Mouse (Mus musculus) gastrocnemius, postnatal 36 days (tissue): ENCODE measurements around the gene Urod. TPM values are rescaled to one million over a fixed set of nuclear protein-coding genes. Genes with fewer than 3 reads are reported as not detected.

Source experiments
- DNase-seq, 2 experiments: peaks; one replicate each; pipeline ENCODE4 v3.0.0; 2022
- intact Hi-C: fragments of 180-260 bp; cut with DNase I; formaldehyde crosslinking; loops from one replicate; pipeline ENCODE4 v1.15.1; 2025
- total RNA-seq, 2 experiments: library from RNA; stranded (reverse); gene quantifications; 2 replicates each; pipeline ENCODE4 v1.2.3; 2021

Urod gene
- total RNA-seq, 2 experiments from 2014 or later: 55.9 to 60.1 TPM

DNA sequence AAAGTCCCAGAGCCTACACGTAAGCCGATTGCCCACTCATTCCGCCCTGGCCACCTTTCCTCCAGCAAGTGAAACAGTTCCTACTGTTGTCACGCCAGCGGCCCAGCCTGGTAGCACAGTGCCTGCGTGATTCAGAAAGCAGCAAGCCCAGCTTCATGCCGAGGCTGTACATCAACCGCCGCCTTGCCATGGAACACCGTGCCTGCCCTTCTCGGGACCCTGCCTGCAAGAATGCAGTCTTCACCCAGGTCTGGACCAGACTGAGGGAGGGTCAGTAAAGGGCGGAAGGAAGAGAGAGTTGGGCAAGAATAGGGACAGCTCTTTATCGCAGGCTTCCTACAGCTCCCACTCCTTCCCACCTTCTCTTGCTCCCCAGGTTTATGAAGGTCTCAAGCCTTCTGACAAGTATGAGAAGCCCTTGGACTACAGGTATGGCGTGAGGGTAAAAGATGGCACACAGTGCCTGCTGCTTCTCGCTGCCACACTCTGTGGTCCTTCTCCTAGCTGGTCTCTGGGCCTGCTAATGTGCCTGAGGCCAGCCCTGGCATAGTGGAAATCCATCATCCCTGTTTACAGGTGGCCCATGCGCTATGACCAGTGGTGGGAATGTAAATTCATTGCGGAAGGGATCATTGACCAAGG is 5.4 kb upstream of the Urod start:
- intact Hi-C loops: loop anchor here (5.0 kb wide), 1 partner anchor 123 kb away; no protein-coding TSS in a partner anchor
- no peak for DNase-seq

DNA sequence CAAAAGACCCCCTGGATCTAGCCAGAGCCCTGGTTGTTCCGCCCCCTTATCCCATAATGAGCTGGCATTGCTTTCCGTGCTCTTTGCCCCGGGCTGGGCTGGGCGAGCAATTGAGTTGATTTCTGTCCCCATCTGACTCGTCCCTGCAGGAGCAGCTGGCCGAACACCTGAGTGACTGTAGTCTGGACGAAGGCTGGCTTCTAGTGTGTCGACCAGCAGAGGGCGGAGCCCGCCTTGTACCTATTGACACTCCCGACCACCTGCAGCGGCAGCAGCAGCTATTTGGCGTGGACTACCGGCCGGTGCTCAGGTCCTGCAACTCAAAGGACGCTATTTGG is 1.6 kb upstream of the Urod start:
- intact Hi-C loops: no loop called here
- DNase-seq: no peak

DNA sequence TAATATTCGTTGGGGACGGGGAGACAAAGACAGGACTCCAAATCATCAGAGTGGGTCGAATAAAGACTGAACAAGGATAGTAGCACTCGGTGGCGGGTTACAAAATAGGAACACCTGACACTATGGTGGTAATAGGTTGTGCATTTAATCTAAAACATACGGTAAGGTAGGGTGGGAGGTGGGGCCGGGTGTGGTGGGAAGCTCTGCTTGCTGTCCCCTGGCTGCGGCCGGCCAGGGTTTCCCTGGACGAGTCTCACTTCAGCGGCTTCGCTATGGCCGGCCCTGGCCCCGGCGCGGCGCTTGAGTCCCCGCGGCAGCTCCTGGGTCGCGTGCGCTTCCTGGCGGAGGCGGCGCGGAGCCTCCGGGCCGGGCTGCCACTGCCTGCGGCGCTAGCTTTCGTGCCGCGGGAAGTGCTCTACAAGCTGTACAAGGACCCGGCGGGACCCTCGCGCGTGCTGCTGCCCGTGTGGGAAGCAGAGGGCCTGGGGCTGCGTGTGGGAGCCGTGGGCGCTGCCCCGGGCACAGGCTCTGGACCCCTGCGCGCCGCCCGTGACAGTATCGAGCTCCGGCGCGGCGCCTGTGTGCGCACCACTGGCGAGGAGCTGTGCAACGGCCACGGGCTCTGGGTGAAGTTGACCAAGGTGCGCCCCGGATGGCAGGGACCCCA is 1.1 kb upstream of the Urod start, which contains the start of gene Hectd3:
TSS of gene Hectd3 (plus strand) at position 187 of the 667 bp plus-strand sequence.
- DNase-seq: peak; percentile 33 to 50
- intact Hi-C loops: no loop called here

DNA sequence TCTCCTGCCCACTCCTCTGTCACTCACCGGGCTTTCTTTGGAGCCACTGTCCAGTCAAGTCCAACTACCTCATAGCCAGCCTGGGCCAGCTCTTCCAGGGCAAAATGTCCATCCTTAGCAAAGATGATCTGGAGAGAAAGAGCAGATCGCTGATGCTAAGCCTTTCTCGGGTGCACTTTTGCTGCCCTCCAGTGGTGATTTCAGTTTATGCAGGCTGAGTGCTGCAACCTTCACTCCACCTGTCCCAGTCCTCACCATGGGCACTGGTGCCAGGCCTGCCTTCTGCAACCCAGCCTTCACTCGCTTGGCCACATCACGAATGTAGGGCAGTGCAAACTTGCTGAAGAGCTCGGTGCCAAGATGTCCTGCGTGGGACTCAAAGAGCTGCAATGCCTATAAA is 2.8 kb downstream of the Urod start:
- peak; percentile 71 to 72 for DNase-seq
- intact Hi-C loops: no loop called here

DNA sequence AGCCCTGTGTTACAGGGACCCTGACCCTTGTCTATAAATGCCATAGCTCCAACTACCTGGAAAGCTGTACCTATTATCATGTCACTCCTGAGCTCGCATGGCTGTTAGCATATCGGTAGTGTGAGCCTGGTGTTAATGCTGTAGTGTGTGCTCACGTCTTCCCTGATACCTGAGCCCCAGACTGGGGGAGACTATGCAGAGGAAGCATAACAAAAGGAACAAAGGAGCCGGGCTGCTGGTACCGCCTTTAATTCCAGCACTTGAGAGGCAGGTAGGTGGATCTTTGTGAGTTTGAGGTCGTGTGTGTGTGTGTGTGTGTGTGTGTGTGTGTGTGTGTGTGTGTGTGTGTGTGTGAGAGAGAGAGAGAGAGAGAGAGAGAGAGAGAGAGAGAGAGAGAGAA is 4.5 kb downstream of the Urod start:
- intact Hi-C loops: no loop called here
- no peak for DNase-seq

DNA sequence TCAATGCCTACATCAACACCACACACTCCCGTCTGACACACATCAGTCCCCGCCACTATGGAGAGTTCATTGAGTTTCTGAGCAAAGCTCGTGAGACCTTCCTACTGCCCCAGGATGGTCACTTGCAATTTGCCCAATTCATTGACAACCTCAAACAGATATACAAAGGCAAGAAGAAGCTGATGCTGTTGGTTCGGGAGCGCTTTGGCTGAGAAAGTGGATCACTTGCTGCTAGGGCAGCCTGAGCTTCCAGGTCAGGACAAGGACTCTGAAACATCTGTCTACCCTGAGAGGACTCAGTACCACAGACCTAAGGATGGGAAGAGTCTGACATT is 7.1 kb downstream of the Urod start:
- DNase-seq: no peak
- intact Hi-C loops: no loop called here

DNA sequence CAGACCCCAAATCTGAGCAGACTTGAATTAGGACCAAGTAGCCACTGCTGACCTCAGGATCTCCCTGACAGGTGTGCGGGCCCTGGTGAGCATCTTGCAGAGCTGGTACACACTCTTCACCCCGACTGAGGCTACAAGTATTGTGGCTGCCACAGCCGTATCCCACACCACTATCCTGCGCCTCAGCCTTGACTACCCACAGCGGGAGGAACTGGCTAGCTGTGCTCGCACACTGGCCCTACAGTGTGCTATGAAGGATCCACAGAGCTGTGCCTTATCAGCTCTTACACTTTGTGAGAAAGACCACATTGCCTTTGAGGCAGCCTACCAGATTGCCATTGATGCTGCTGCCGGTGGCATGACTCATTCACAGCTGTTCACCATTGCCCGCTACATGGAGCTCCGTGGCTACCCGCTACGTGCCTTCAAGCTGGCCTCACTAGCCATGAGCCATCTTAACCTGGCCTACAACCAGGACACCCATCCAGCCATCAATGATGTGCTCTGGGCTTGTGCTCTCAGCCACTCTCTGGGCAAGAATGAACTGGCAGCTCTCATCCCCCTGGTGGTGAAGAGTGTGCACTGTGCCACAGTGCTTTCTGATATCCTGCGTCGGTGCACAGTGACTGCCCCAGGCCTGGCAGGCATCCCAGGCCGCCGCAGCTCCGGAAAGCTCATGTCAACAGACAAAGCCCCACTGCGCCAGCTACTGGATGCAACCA is 7.7 kb downstream of the Urod start:
- DNase-seq: peak in 1 of 2 experiments; percentile 38
- intact Hi-C loops: no loop called here

DNA sequence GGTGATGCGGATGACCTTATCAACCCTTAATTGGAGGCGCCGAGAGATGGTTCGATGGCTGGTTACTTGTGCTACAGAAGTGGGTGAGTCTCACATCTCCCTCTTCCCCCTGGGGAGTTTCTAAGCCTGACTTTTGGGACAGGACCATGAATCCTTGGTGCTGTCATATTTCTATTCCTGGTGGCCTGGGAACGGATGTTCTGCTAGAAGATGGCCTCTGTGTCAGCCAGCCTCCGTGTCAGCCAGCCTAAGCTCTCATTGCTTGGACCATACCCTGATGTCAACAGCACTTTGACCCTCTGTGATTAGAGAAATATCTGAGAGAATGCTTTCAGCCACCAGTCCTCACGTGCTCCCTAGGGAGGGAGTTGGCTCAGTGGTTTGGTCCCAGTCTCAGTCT is 8.5 kb downstream of the Urod start:
- DNase-seq: no peak
- intact Hi-C loops: no loop called here

DNA sequence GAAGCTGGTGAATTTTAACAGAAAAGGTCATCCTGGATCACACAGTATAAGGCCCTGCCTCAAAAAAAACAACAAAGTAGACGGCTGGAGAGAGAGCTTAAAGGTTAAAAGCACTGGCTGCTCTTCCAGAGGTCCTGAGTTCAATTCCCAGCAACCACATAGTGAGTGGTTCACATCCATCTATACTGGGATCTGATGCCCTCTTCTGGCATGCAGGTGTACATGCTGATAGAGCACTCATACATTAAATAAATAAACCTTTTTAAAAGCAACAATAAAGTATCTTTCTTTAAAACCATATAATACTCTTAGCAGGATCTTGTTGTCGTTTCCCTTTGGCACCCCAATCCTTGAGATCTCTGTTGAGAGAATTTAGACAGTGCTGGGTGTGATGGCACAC is 17.7 kb downstream of the Urod start:
- intact Hi-C loops: no loop called here
- no peak for DNase-seq

DNA sequence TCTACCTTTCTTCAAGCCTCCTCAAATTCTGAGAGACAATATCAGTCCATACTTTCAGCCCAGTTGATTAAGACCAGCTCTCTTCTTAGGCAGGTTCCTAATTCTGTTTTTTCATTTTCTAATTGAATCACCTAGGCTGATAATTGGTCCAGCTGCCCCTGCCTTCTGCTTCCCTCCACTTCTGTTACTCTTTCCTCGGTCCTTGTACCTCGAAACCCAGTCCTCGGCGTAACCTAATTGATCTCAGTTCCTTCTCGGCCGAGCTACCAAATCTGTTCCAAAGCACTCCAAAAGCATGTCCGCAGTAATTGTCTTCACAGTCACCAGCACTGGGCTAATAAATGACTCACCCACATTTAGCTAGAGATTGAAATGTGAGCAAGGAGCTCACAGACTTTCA is 39.3 kb downstream of the Urod start:
- intact Hi-C loops: no loop called here
- no peak for DNase-seq

DNA sequence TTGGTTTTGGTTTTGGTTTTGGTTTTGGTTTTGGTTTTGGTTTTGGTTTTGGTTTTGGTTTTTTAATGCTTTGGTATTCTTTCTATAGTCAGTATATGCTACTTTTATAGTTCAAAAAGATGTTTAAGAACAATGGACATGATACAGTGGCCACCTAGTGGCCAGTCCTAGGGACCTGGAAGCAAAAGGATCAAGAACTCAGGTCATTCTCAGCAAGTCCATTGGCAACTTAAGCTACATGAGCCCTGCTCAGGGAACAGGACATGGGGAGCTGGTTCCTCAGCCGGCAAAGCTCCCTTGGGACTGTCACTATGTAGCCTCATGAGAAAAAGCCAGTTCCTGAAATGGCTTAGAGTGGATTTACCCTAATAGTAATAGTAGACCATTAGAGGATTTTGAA is 42.6 kb downstream of the Urod start:
- intact Hi-C loops: no loop called here

DNA sequence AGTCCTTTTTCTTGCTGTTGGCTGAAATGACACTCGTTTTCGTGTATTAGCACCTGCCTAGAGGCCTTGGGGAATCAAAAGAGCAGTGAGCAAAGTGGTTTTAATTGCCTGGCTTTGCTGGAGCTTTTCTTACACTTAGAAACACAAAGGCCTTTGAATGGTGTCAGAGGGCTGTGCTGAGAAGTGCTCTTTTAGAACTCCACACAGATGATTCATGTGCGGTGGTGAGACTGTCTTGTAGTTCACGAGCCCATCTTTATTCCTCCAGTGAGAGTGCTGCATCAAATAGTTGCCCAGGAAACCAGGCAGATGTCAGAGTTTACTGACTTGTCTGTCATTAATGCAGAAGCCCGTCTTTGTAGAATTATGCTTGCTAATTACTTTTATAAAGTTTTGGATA is 50.2 kb downstream of the Urod start:
- intact Hi-C loops: no loop called here
- DNase-seq: no peak

More for the DNA sequence above, 42.6 kb downstream of the Urod start:
- no peak for DNase-seq

DNA sequence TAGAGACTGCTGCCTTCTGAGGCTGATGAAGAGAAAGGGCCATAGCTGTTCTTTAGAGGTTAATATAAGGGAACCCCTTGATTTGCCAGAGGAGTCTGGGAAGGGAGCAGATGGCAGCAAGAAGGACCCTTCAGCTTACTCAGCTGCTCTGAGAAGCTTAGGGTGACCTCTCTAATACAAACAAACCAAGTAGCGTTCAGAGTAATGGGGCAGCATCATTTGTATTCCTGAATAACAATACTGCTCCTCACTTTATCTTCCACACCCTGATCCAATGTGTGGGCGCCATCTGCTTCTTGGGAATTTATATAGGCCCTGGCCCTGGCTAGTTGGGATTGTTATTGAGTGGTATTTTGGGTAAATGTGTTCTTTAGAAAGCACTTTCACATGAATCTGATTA is 51.5 kb downstream of the Urod start:
- intact Hi-C loops: no loop called here
- no peak for DNase-seq

Other genes starting within 250 kb of the Urod start
- 1 to 10 TPM; 4.4 TPM for gene Toe1, start 186.8 kb downstream of the Urod start, total RNA-seq
- gene Mutyh, start 186.7 kb downstream of the Urod start, total RNA-seq: 1 to 10 TPM; 1.1 to 1.2 TPM
- 1 to 10 TPM; 1.5 to 2.9 TPM for gene Hpdl, start 172.7 kb downstream of the Urod start, total RNA-seq
- under 1 TPM; 0.05 to 0.08 TPM for gene Zswim5, start 117.0 kb downstream of the Urod start, total RNA-seq
- 10 to 100 TPM; 13.0 TPM for gene Hectd3, start 904 bp upstream of the Urod start, total RNA-seq
- 10 to 100 TPM; 18.0 to 18.9 TPM for gene Eif2b3, start 25.0 kb upstream of the Urod start, total RNA-seq
- gene Ptch2, start 101.7 kb upstream of the Urod start, total RNA-seq: 1 to 10 TPM in 1 of 2 experiments, under 1 TPM in 1; 0.61 to 1.5 TPM
- 1 to 10 TPM; 2.0 to 2.4 TPM for gene Btbd19, start 131.3 kb upstream of the Urod start, total RNA-seq
- not detected for gene Tctex1d4, start 132.4 kb upstream of the Urod start, total RNA-seq
- 1 to 10 TPM in 1 of 2 experiments, under 1 TPM in 1; 0.86 to 1.5 TPM for gene Plk3, start 139.6 kb upstream of the Urod start, total RNA-seq
- 100 to 1,000 TPM; 497 to 579 TPM for gene Rps8, start 161.8 kb upstream of the Urod start, total RNA-seq
- under 1 TPM; 0.28 to 0.44 TPM for gene Kif2c, start 188.2 kb upstream of the Urod start, total RNA-seq